Mouse (Mus musculus): Measurements from ENCODE around the gene Wwc1. TPM values are rescaled to one million over a fixed set of nuclear protein-coding genes. Genes with fewer than 3 reads are reported as not detected.
A peak's percentile ranks its signal among the peaks of the same experiment; 100 is the strongest.

Wwc1 gene
- polyA plus RNA-seq, 1 experiment: 3.5 TPM

GRCm38 (mm10) chr11:35982734-35983133 is 2.4 kb upstream of the Wwc1 start:
- Histone ChIP-seq H3K4me1 (replicated peaks; ENCODE audit: control insufficient read depth, insufficient read depth, low read length) (peaks cover 6% of the 10 kb centered on the region; the same call in 1 of the 2 replicates), H3K27ac (ENCODE audit: control insufficient read depth, insufficient read depth, low read length) (no peak overlapping the region), H3K4me3 (ENCODE audit: control insufficient read depth, insufficient read depth, low read length) (no peak overlapping the region), H3K27me3 (ENCODE audit: control insufficient read depth, insufficient read depth, low read length) (peaks cover 13% of the 10 kb centered on the region), H3K36me3 (ENCODE audit: control insufficient read depth, insufficient read depth, low read length) (no peaks in the 10 kb centered on the region)
- TF ChIP-seq CTCF (IDR thresholded peaks at IDR 0.05; ENCODE audit: borderline replicate concordance, control insufficient read depth, extremely low read depth, insufficient read depth, low read length, poor library complexity): no peak
- no peak for TF ChIP-seq POLR2A (IDR thresholded peaks at IDR 0.05; ENCODE audit: control insufficient read depth, extremely low read depth, insufficient read depth, low read length, poor library complexity)
- no peak for DNase-seq
- 91% methylated on average over 3 of the region's 3 CpGs for WGBS

GRCm38 (mm10) chr11:35979733-35980410 is 455 bp downstream of the Wwc1 start:
- TF ChIP-seq POLR2A (IDR thresholded peaks at IDR 0.05; ENCODE audit: control insufficient read depth, extremely low read depth, insufficient read depth, low read length, poor library complexity) (no peak), CTCF (IDR thresholded peaks at IDR 0.05; ENCODE audit: borderline replicate concordance, control insufficient read depth, extremely low read depth, insufficient read depth, low read length, poor library complexity) (no peak)
- Histone ChIP-seq H3K27ac (ENCODE audit: control insufficient read depth, insufficient read depth, low read length) (no peak overlapping the region), H3K4me3 (ENCODE audit: control insufficient read depth, insufficient read depth, low read length) (peak overlapping the region; percentile 20), H3K36me3 (ENCODE audit: control insufficient read depth, insufficient read depth, low read length) (no peaks in the 10 kb centered on the region), H3K27me3 (ENCODE audit: control insufficient read depth, insufficient read depth, low read length) (peaks cover 13% of the 10 kb centered on the region), H3K4me1 (replicated peaks; ENCODE audit: control insufficient read depth, insufficient read depth, low read length) (peaks cover 6% of the 10 kb centered on the region; the same call in 1 of the 2 replicates)
- DNase-seq: no peak
- 6% methylated on average over 45 of the region's 66 CpGs for WGBS

GRCm38 (mm10) chr11:35979266-35979732 is 1.0 kb downstream of the Wwc1 start:
- 13% methylated on average over 12 of the region's 12 CpGs for WGBS
- Histone ChIP-seq H3K27ac (ENCODE audit: control insufficient read depth, insufficient read depth, low read length) (no peak overlapping the region), H3K4me3 (ENCODE audit: control insufficient read depth, insufficient read depth, low read length) (no peak overlapping the region), H3K4me1 (replicated peaks; ENCODE audit: control insufficient read depth, insufficient read depth, low read length) (peaks cover 6% of the 10 kb centered on the region; the same call in 1 of the 2 replicates), H3K27me3 (ENCODE audit: control insufficient read depth, insufficient read depth, low read length) (peaks cover 13% of the 10 kb centered on the region), H3K36me3 (ENCODE audit: control insufficient read depth, insufficient read depth, low read length) (no peaks in the 10 kb centered on the region)
- no peak for TF ChIP-seq CTCF (IDR thresholded peaks at IDR 0.05; ENCODE audit: borderline replicate concordance, control insufficient read depth, extremely low read depth, insufficient read depth, low read length, poor library complexity)
- TF ChIP-seq POLR2A (IDR thresholded peaks at IDR 0.05; ENCODE audit: control insufficient read depth, extremely low read depth, insufficient read depth, low read length, poor library complexity): no peak
- DNase-seq: no peak

- TF ChIP-seq POLR2A (IDR thresholded peaks at IDR 0.05; ENCODE audit: control insufficient read depth, extremely low read depth, insufficient read depth, low read length, poor library complexity) (no peak), CTCF (IDR thresholded peaks at IDR 0.05; ENCODE audit: borderline replicate concordance, control insufficient read depth, extremely low read depth, insufficient read depth, low read length, poor library complexity) (no peak)
- H3K4me1 ChIP-seq (replicated peaks; ENCODE audit: control insufficient read depth, insufficient read depth, low read length): peaks cover 6% of the 10 kb centered on the region; the same call in 1 of the 2 replicates
- no peaks in the 10 kb centered on the region for H3K36me3 ChIP-seq (ENCODE audit: control insufficient read depth, insufficient read depth, low read length)
- no peak for DNase-seq
- peaks cover 13% of the 10 kb centered on the region for H3K27me3 ChIP-seq (ENCODE audit: control insufficient read depth, insufficient read depth, low read length)
- H3K4me3 ChIP-seq (ENCODE audit: control insufficient read depth, insufficient read depth, low read length): no peak overlapping the region
- H3K27ac ChIP-seq (ENCODE audit: control insufficient read depth, insufficient read depth, low read length): no peak overlapping the region
- 84% methylated on average over 3 of the region's 3 CpGs for WGBS
These were observed 2.5 kb downstream of the Wwc1 start for GRCm38 (mm10) chr11:35977796-35978195.

GRCm38 (mm10) chr11:35977096-35977495 is 3.2 kb downstream of the Wwc1 start:
- TF ChIP-seq POLR2A (IDR thresholded peaks at IDR 0.05; ENCODE audit: control insufficient read depth, extremely low read depth, insufficient read depth, low read length, poor library complexity) (no peak), CTCF (IDR thresholded peaks at IDR 0.05; ENCODE audit: borderline replicate concordance, control insufficient read depth, extremely low read depth, insufficient read depth, low read length, poor library complexity) (no peak)
- peaks cover 6% of the 10 kb centered on the region; the same call in 1 of the 2 replicates for H3K4me1 ChIP-seq (replicated peaks; ENCODE audit: control insufficient read depth, insufficient read depth, low read length)
- WGBS: 78% methylated on average over 6 of the region's 6 CpGs
- no peak for DNase-seq
- peaks cover 13% of the 10 kb centered on the region for H3K27me3 ChIP-seq (ENCODE audit: control insufficient read depth, insufficient read depth, low read length)
- no peak overlapping the region for H3K4me3 ChIP-seq (ENCODE audit: control insufficient read depth, insufficient read depth, low read length)
- H3K36me3 ChIP-seq (ENCODE audit: control insufficient read depth, insufficient read depth, low read length): no peaks in the 10 kb centered on the region
- no peak overlapping the region for H3K27ac ChIP-seq (ENCODE audit: control insufficient read depth, insufficient read depth, low read length)

GRCm38 (mm10) chr11:35976482-35976881 is 3.8 kb downstream of the Wwc1 start:
- TF ChIP-seq POLR2A (IDR thresholded peaks at IDR 0.05; ENCODE audit: control insufficient read depth, extremely low read depth, insufficient read depth, low read length, poor library complexity): no peak
- TF ChIP-seq CTCF (IDR thresholded peaks at IDR 0.05; ENCODE audit: borderline replicate concordance, control insufficient read depth, extremely low read depth, insufficient read depth, low read length, poor library complexity): no peak
- WGBS: 86% methylated on average over 6 of the region's 6 CpGs
- no peak overlapping the region for H3K4me3 ChIP-seq (ENCODE audit: control insufficient read depth, insufficient read depth, low read length)
- H3K27me3 ChIP-seq (ENCODE audit: control insufficient read depth, insufficient read depth, low read length): peaks cover 13% of the 10 kb centered on the region
- peaks cover 6% of the 10 kb centered on the region; the same call in 1 of the 2 replicates for H3K4me1 ChIP-seq (replicated peaks; ENCODE audit: control insufficient read depth, insufficient read depth, low read length)
- no peak for DNase-seq
- H3K36me3 ChIP-seq (ENCODE audit: control insufficient read depth, insufficient read depth, low read length): no peaks in the 10 kb centered on the region
- H3K27ac ChIP-seq (ENCODE audit: control insufficient read depth, insufficient read depth, low read length): no peak overlapping the region
